Mouse (Mus musculus) cerebellum, postnatal 25 days (tissue): Measurements from ENCODE around the gene Olfr354.

Experiments
- DNase-seq, 2 experiments: peaks; one replicate each; pipeline ENCODE4 v3.0.0; 2021; ENCODE audit warnings: mixed read lengths in 2 of 2

The Olfr354 gene

GRCm38 (mm10) chr2:36905380-36905779 is at the start of gene Olfr354:
Gene Olfr354, plus strand, starts transcription at chr2:36905680.
- DNase-seq = no peak

GRCm38 (mm10) chr2:36862560-36862959 is 42.9 kb upstream of the Olfr354 start, which contains the start of gene Olfr351:
Gene Olfr351, minus strand, starts transcription at chr2:36862660.
- DNase-seq = no peak

GRCm38 (mm10) chr2:36868160-36868559 is 37.3 kb upstream of the Olfr354 start, which contains the start of gene Olfr352:
Gene Olfr352, plus strand, starts transcription at chr2:36868460.
- no peak for DNase-seq

- no peak for DNase-seq
Observed at GRCm38 (mm10) chr2:36892836-36893235, 12.6 kb upstream of the Olfr354 start, which contains the start of gene Olfr353. Gene Olfr353, minus strand, starts transcription at chr2:36892936.

GRCm38 (mm10) chr2:36897114-36897513 is 8.4 kb upstream of the Olfr354 start:
- DNase-seq = no peak

GRCm38 (mm10) chr2:36928797-36929196 is 23.3 kb downstream of the Olfr354 start, which contains the start of gene Olfr355:
Gene Olfr355, minus strand, starts transcription at chr2:36928897.
- no peak for DNase-seq

- no peak for DNase-seq
Observed at GRCm38 (mm10) chr2:36936821-36937220, 31.3 kb downstream of the Olfr354 start, which contains the start of gene Olfr356. Gene Olfr356, plus strand, starts transcription at chr2:36937121.
